Mouse (Mus musculus) bone marrow, adult 2 months (tissue): ENCODE data around the gene Klk9. TPM values are rescaled to one million over a fixed set of nuclear protein-coding genes. Genes with fewer than 3 reads are reported as not detected.

Source experiments
- H3K27ac ChIP-seq: fragments of 200-500 bp; 2 replicates; pipeline ENCODE4 v1.5.1; 2012; ENCODE audit warnings: low read depth, mild to moderate bottlenecking, control low read depth, inconsistent platforms, low read length; ENCODE audit not compliant: control insufficient read depth, poor library complexity, insufficient read depth
- H3K4me1 ChIP-seq: fragments of 200-500 bp; 2 replicates; pipeline ENCODE4 v1.6.1; 2011; ENCODE audit warnings: low read length; ENCODE audit not compliant: control insufficient read depth, insufficient read depth
- H3K4me3 ChIP-seq: fragments of 200-500 bp; replicated peaks from 2 replicates; pipeline ENCODE3; 2011; ENCODE audit warnings: mild to moderate bottlenecking, low read depth, low read length, control low read depth; ENCODE audit not compliant: control insufficient read depth
- CTCF ChIP-seq: fragments of 200-500 bp; IDR thresholded peaks from 2 replicates; pipeline ENCODE4 v1.5.1; 2011; ENCODE audit warnings: low read length, control low read depth; ENCODE audit not compliant: control insufficient read depth, insufficient read depth
- POLR2A ChIP-seq: fragments of 200-500 bp; IDR thresholded peaks from 2 replicates; pipeline ENCODE4 v1.6.1; 2011; ENCODE audit warnings: low read depth, mild to moderate bottlenecking, control low read depth, low read length, borderline replicate concordance; ENCODE audit not compliant: control insufficient read depth
- WGBS: fragments of 180-500 bp; shearing (Covaris S2); methylation state at CpG from one replicate; pipeline ENCODE4 v1.1.7; 2018; 5-methylcytosine and 5-hydroxymethylcytosine counted together
- polyA plus RNA-seq: library from polyadenylated mRNA; stranded (reverse); fragments of >200 nt; gene quantifications from 2 replicates; pipeline ENCODE4 v1.2.4, GENCODE M21; 2011; ENCODE audit warnings: low replicate concordance; ENCODE audit not compliant: missing spikeins, insufficient read depth, insufficient read length

Gene Klk9
- polyA plus RNA-seq, 1 experiment, result not detected

DNA sequence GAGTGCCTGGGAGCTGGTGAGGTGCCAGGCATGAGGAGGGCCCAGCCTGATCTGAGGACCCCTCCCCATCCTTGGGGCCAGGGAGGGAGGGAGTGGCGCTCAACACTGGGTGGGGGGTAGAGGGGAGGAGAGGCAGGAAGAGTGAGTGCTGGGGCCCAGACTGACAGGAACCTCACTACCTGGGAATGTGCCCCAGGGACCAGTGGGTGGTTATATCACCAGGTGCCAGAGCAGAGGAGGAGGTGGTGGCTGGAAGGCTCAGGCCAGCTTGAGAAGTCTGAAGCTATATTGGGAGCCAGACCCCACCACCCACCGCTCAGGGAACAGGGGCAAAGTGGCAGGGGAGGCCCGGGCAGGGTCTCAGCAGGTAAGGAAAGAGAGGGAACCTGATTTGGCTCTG is 50.0 kb downstream of the Klk9 start, which contains the start of gene Klk5:
Gene Klk5 (plus strand): TSS at position 271 of the 400 bp plus-strand sequence.
- WGBS, result 37% methylated on average over 3 of the region's 3 CpGs
- TF ChIP-seq POLR2A, result no peak
- TF ChIP-seq CTCF, result no peak
- Histone ChIP-seq H3K4me3 (no peak within 1 kb of the TSS), H3K27ac (no peak within 1 kb of the TSS), H3K4me1 (no peaks in the 10 kb centered on the region)

DNA sequence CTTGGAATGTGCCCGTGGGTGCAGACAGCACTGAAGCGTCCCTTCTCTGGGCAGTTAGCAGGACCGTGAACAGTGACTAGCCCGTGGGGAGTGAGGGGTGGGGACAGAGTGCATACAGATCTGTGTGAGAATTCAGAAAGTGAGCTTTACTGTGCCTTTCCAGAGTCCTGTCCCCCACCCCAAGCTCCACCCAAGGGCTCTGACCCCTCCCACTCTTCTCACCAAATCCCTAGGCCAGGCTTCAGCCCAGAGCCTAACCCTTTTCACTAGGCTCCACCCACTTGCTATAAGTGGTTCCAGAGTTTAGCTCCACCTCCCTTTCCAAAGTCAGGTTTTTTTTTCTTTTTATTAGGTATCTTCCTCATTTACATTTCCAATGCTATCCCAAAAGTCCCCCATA is 52.1 kb downstream of the Klk9 start:
- WGBS, result 86% methylated on average over 4 of the region's 4 CpGs
- TF ChIP-seq CTCF (no peak), POLR2A (no peak)
- no peak overlapping the region for H3K4me3 ChIP-seq
- H3K27ac ChIP-seq, result no peak overlapping the region
- no peaks in the 10 kb centered on the region for H3K4me1 ChIP-seq

Other genes with a start within 250 kb of the Klk9 start
- 14.2 and 48.4 TPM in 2 replicates for gene Cd33, start 247.5 kb upstream of the Klk9 start, polyA plus RNA-seq
- gene Zfp658, start 229.6 kb upstream of the Klk9 start, polyA plus RNA-seq, result 1.3 and 2.9 TPM in 2 replicates
- 1.7 TPM in 2 replicates for gene Zfp719, start 212.3 kb upstream of the Klk9 start, polyA plus RNA-seq
- gene Zfp819, start 184.7 kb upstream of the Klk9 start, polyA plus RNA-seq, result 1.6 TPM in 1 of 2 replicates, not detected in the other
- not detected in 2 replicates for gene Ceacam18, start 157.2 kb upstream of the Klk9 start, polyA plus RNA-seq
- 14.5 and 24.2 TPM in 2 replicates for gene Siglece, start 131.7 kb upstream of the Klk9 start, polyA plus RNA-seq
- 2.4 and 3.6 TPM in 2 replicates for gene Ctu1, start 119.9 kb upstream of the Klk9 start, polyA plus RNA-seq
- not detected in 2 replicates for gene Klk14, start 101.5 kb upstream of the Klk9 start, polyA plus RNA-seq
- gene Klk13, start 79.3 kb upstream of the Klk9 start, polyA plus RNA-seq, result not detected in 2 replicates
- not detected in 2 replicates for gene Klk12, start 23.0 kb upstream of the Klk9 start, polyA plus RNA-seq
- gene Klk11, start 17.3 kb upstream of the Klk9 start, polyA plus RNA-seq, result not detected in 2 replicates
- not detected in 2 replicates for gene Klk10, start 10.9 kb upstream of the Klk9 start, polyA plus RNA-seq
- gene Klk8, start 5.7 kb downstream of the Klk9 start, polyA plus RNA-seq, result 0.92 and 2.3 TPM in 2 replicates
- not detected in 2 replicates for gene Klk7, start 19.4 kb downstream of the Klk9 start, polyA plus RNA-seq
- gene Klk6, start 32.6 kb downstream of the Klk9 start, polyA plus RNA-seq, result not detected in 2 replicates
- not detected in 2 replicates for gene Klk5, start 50.1 kb downstream of the Klk9 start, polyA plus RNA-seq
- not detected in 2 replicates for gene Klk4, start 89.3 kb downstream of the Klk9 start, polyA plus RNA-seq
- gene Klk15, start 141.8 kb downstream of the Klk9 start, polyA plus RNA-seq, result not detected in 2 replicates
- not detected in 2 replicates for gene Klk1b8, start 158.8 kb downstream of the Klk9 start, polyA plus RNA-seq
- not detected in 2 replicates for gene Klk1b1, start 174.9 kb downstream of the Klk9 start, polyA plus RNA-seq
- not detected in 2 replicates for gene Klk1b9, start 184.2 kb downstream of the Klk9 start, polyA plus RNA-seq
- gene Klk1b11, start 204.0 kb downstream of the Klk9 start, polyA plus RNA-seq, result not detected in 2 replicates
- gene Klk1b26, start 220.3 kb downstream of the Klk9 start, polyA plus RNA-seq, result not detected in 2 replicates